Mouse (Mus musculus) megakaryocyte, embryonic 14.5 days (primary cell): Measurements from ENCODE around the gene Rps27.

Source experiments
- FLI1 ChIP-seq: IDR thresholded peaks from 2 replicates; pipeline ENCODE4 v1.6.1; 2012; ENCODE audit warnings: low read length, inconsistent platforms, mixed read lengths
- GATA1 ChIP-seq: IDR thresholded peaks from 3 replicates; pipeline ENCODE4 v1.6.1; 2012; ENCODE audit warnings: mixed read lengths, low read length, inconsistent platforms, borderline replicate concordance

- TF ChIP-seq GATA1 (no peak), FLI1 (0 out of 2 replicates have a peak, but pooled peaks have one; percentile 25)
Measured at GRCm38 (mm10) chr3:90253653-90254418, 40.4 kb upstream of the Rps27 start, which contains the start of gene Crtc2.
